ENCODE assay signal across 8 mouse cellular contexts in the genomic region with DNA sequence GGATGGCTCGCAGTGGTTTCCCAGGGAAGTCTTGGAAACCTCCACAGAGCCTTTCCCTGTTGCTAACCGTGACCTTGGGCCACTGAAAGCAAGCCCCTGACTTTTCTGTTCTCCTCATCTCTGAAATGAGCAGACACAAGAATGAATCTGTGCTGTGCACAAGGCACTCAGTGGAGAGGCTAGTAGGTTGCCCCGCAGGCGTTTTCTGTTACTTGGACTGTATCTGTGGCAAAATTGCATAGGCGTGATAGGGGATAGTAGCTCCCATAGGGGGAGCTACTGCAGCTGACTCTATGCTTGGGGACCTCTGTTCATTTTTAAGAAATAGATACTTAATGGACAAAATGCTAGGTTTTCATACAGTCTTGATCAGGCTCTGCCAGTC. TPM values are rescaled to one million over a fixed set of nuclear protein-coding genes. Genes with fewer than 3 reads are reported as not detected.
DNase-seq lines count a peak whose midpoint lies in the region; ATAC-seq and TF ChIP-seq lines count a peak whose summit lies in the region.

No protein-coding gene starts in this region.

- H3K27me3 ChIP-seq in heart, postnatal 0 days (ENCODE audit: control insufficient read depth, insufficient read depth, low read length) = no peaks in the 10 kb centered on the region
- no peaks in the 10 kb centered on the region for H3K27me3 ChIP-seq in midbrain, embryonic 12.5 days

- 20% methylated on average over 5 of the region's 5 CpGs for WGBS in heart, postnatal 0 days
- WGBS in midbrain, embryonic 12.5 days = 21% methylated on average over 5 of the region's 5 CpGs

- peak overlapping the region; percentile 52; the same call in 1 of the 2 replicates for H3K9ac ChIP-seq in heart, postnatal 0 days (replicated peaks; ENCODE audit: low read depth, low read length)
- H3K9ac ChIP-seq in midbrain, embryonic 12.5 days (replicated peaks) = peak overlapping the region; percentile 62; the same call in 1 of the 2 replicates

- H3K27ac ChIP-seq in heart, postnatal 0 days (ENCODE audit: low read depth) = no peak overlapping the region
- peak overlapping the region; percentile 82 for H3K27ac ChIP-seq in midbrain, embryonic 12.5 days (replicated peaks)

- H3K4me3 ChIP-seq in heart, postnatal 0 days (ENCODE audit: low read depth, low read length) = peak overlapping the region; percentile 78
- H3K4me3 ChIP-seq in midbrain, embryonic 12.5 days = peak overlapping the region; percentile 66

- peaks cover 7% of the 10 kb centered on the region; the same call in 1 of the 2 replicates for H3K4me1 ChIP-seq in heart, postnatal 0 days (ENCODE audit: control insufficient read depth, insufficient read depth)
- H3K4me1 ChIP-seq in midbrain, embryonic 12.5 days = peaks cover 10% of the 10 kb centered on the region

- TF ChIP-seq CTCF in heart, postnatal 0 days (IDR thresholded peaks at IDR 0.05; ENCODE audit: low read depth) = no peak

- H3K9me3 ChIP-seq in heart, postnatal 0 days (replicated peaks; ENCODE audit: control insufficient read depth, low read length) = no peaks in the 10 kb centered on the region
- H3K9me3 ChIP-seq in midbrain, embryonic 12.5 days = no peaks in the 10 kb centered on the region

- ATAC-seq in heart, postnatal 0 days (ENCODE audit: insufficient read depth, low read depth) = no peak
- ATAC-seq in midbrain, embryonic 12.5 days (ENCODE audit: low FRiP score, low read depth) = no peak

- peak; percentile 19 for DNase-seq in kidney, adult 9 months
- no peak for DNase-seq in kidney, adult 8-10 months
- DNase-seq in Muller cell, postnatal 12 days (ENCODE audit: inconsistent ontology term) = peak; percentile 14
- DNase-seq in heart, postnatal 0 days (ENCODE audit: low spot score) = no peak
- DNase-seq in adrenal gland, postnatal 25 days = no peak
- no peak for DNase-seq in adrenal gland, adult 2 months
- DNase-seq in gastrocnemius, postnatal 4 days (ENCODE audit: low spot score in 2 of 2) = no peak

- peak overlapping the region; percentile 94 for H3K4me2 ChIP-seq in heart, postnatal 0 days (ENCODE audit: low read depth, low read length)
- peak overlapping the region; percentile 79 for H3K4me2 ChIP-seq in midbrain, embryonic 12.5 days (replicated peaks)

- TF ChIP-seq EP300 in heart, postnatal 0 days (IDR thresholded peaks at IDR 0.05; ENCODE audit: low read depth) = no peak

- 0 out of 2 replicates have a peak, but pooled peaks cover 5% of the 10 kb centered on the region for H3K36me3 ChIP-seq in heart, postnatal 0 days (replicated peaks; ENCODE audit: control insufficient read depth, insufficient read depth, low read length)
- no peaks in the 10 kb centered on the region for H3K36me3 ChIP-seq in midbrain, embryonic 12.5 days

RNA-seq across cellular contexts. Expression of gene Wwox, which starts 0.7 kb away (rescaled TPM):
- 6.0 and 7.5 TPM in 2 replicates for total RNA-seq in heart, postnatal 0 days (2014; rRNA removed; ENCODE audit: low replicate concordance)
- polyA plus RNA-seq in heart, postnatal 0 days (2015; fragmentation: Nextera tagmentation; extraction: Ambion mirVana) = 7.2 and 9.6 TPM in 2 replicates
- polyA plus RNA-seq in midbrain, embryonic 12.5 days (2016; fragmentation: Nextera tagmentation; extraction: Ambion mirVana) = 14.0 TPM in 2 replicates
- total RNA-seq in adrenal gland, postnatal 25 days (2021) = 31.3 and 37.2 TPM in 2 replicates
- 10 to 100 TPM; 24.5 to 30.6 TPM for total RNA-seq in adrenal gland, adult 2 months (2021)
- polyA plus RNA-seq in adrenal gland, adult 2 months (2012; rRNA removed) = 18.6 and 20.4 TPM in 2 replicates
- total RNA-seq in gastrocnemius, postnatal 4 days (2021) = 10 to 100 TPM; 10.9 to 11.5 TPM

RNA-seq across cellular contexts. Expression of gene Clec3a, which starts 22.3 kb away (rescaled TPM):
- total RNA-seq in heart, postnatal 0 days (2014; rRNA removed; ENCODE audit: low replicate concordance) = not detected in 2 replicates
- not detected in 2 replicates for polyA plus RNA-seq in heart, postnatal 0 days (2015; fragmentation: Nextera tagmentation; extraction: Ambion mirVana)
- 0.43 TPM in 1 of 2 replicates, not detected in the other for polyA plus RNA-seq in midbrain, embryonic 12.5 days (2016; fragmentation: Nextera tagmentation; extraction: Ambion mirVana)
- total RNA-seq in adrenal gland, postnatal 25 days (2021) = not detected in 2 replicates
- not detected for total RNA-seq in adrenal gland, adult 2 months (2021)
- polyA plus RNA-seq in adrenal gland, adult 2 months (2012; rRNA removed) = not detected in 2 replicates
- total RNA-seq in gastrocnemius, postnatal 4 days (2021) = under 1 TPM in 1 of 2 experiments, not detected in 1; 0.86 TPM

Comparison
In these comparisons a context has a peak if more than half of its experiments do, and no peak if none do; other contexts are left out.
1. DNase-seq: peak in kidney, adult 9 months (single experiment) and Muller cell, postnatal 12 days (single experiment); none in kidney, adult 8-10 months (0 of 2), heart, postnatal 0 days (single experiment), adrenal gland, postnatal 25 days (single experiment), adrenal gland, adult 2 months (single experiment) and gastrocnemius, postnatal 4 days (0 of 2).